Mouse (Mus musculus): Measurements from ENCODE around the gene Polr3a. TPM values are rescaled to one million over a fixed set of nuclear protein-coding genes. Genes with fewer than 3 reads are reported as not detected.

Gene Polr3a
- polyA plus RNA-seq, 1 experiment = 13.6 TPM

DNA sequence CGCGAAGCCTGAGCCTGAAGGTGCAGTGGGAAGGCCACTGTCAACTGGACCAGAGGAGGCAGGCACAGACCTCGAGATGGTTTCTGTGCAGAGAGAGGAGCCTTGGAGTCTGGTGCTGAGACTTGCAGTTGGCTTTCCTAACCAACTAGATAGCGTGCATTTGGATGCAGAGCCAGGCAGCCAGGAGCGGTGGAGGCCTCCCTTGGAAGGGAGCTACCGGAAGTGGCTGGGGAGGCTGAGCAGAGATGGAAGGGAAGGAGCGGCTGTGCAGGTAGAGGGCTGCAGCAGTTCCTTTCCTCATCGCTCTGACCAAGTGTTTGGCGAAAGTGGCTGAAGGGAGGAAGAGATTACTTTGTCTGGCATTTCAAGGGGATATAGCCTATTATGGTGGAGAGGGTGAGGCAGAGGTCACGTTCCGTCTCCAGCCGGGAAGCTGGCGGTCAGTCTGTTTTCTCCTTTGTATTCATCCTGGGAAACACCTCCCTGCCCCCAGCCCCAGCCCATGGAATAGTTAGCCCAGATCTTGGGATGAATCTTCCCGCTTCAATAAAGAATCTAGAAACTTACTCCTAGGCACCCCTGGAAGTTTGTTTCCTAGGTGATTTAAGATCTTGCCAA is 20.7 kb upstream of the Polr3a start:
- no peak for DNase-seq
- 38% methylated on average over 14 of the region's 14 CpGs for WGBS
- no peaks in the 10 kb centered on the region for H3K36me3 ChIP-seq (ENCODE audit: control insufficient read depth, insufficient read depth, low read length)
- no peaks in the 10 kb centered on the region; the same call in 1 of the 2 replicates for H3K4me1 ChIP-seq (replicated peaks; ENCODE audit: control insufficient read depth, insufficient read depth, low read length)
- H3K4me3 ChIP-seq (ENCODE audit: control insufficient read depth, insufficient read depth, low read length) = no peak overlapping the region
- TF ChIP-seq CTCF (IDR thresholded peaks at IDR 0.05; ENCODE audit: borderline replicate concordance, control insufficient read depth, extremely low read depth, insufficient read depth, low read length, poor library complexity) (no peak), POLR2A (IDR thresholded peaks at IDR 0.05; ENCODE audit: control insufficient read depth, extremely low read depth, insufficient read depth, low read length, poor library complexity) (no peak)
- no peak overlapping the region for H3K27ac ChIP-seq (ENCODE audit: control insufficient read depth, insufficient read depth, low read length)
- no peaks in the 10 kb centered on the region; the same call in 1 of the 2 replicates for H3K27me3 ChIP-seq (ENCODE audit: control insufficient read depth, insufficient read depth, low read length)

DNA sequence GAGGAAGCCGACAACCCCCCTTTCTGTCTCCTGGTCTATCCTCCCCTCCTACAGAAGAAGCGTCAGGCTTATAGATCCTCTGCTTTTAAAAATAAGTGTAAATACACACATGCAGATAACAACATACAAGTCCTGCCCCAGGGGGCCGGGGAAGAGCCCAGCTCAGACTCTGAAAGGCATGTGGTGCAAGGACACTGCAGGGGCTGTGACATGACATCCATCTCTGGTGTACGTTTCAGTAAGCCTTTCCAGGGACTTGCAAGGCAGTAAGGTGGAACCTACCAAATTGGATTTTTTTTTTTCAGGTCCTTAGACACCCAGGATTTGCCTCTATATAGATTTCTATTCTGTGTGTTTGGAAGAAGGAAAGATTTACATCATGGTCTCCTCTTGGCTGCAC is 14.4 kb upstream of the Polr3a start:
- no peak for TF ChIP-seq POLR2A (IDR thresholded peaks at IDR 0.05; ENCODE audit: control insufficient read depth, extremely low read depth, insufficient read depth, low read length, poor library complexity)
- TF ChIP-seq CTCF (IDR thresholded peaks at IDR 0.05; ENCODE audit: borderline replicate concordance, control insufficient read depth, extremely low read depth, insufficient read depth, low read length, poor library complexity) = no peak
- 92% methylated on average over 4 of the region's 4 CpGs for WGBS
- DNase-seq = no peak
- Histone ChIP-seq H3K36me3 (ENCODE audit: control insufficient read depth, insufficient read depth, low read length) (peaks cover 24% of the 10 kb centered on the region), H3K4me1 (replicated peaks; ENCODE audit: control insufficient read depth, insufficient read depth, low read length) (no peaks in the 10 kb centered on the region), H3K4me3 (ENCODE audit: control insufficient read depth, insufficient read depth, low read length) (no peak overlapping the region), H3K27ac (ENCODE audit: control insufficient read depth, insufficient read depth, low read length) (no peak overlapping the region), H3K27me3 (ENCODE audit: control insufficient read depth, insufficient read depth, low read length) (no peaks in the 10 kb centered on the region)

DNA sequence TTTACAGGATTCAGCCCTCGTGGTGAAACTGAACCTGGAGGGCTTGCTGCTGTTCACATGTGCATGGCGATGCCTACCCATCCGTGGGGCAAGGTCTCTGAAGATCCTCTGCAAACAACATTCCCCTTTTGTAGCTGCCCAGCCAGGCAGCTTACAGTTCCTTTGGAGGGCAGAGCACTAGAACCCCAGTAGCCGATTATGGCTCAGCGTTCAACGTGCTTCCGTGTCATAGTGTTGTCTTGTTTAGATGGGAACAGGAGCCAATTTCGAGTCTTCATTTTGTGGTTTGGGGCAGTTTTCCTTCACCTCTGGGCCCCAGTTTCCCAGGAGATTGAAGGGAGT is 14.0 kb upstream of the Polr3a start:
- 76% methylated on average over 8 of the region's 8 CpGs for WGBS
- TF ChIP-seq POLR2A (IDR thresholded peaks at IDR 0.05; ENCODE audit: control insufficient read depth, extremely low read depth, insufficient read depth, low read length, poor library complexity) (no peak), CTCF (IDR thresholded peaks at IDR 0.05; ENCODE audit: borderline replicate concordance, control insufficient read depth, extremely low read depth, insufficient read depth, low read length, poor library complexity) (no peak)
- Histone ChIP-seq H3K4me1 (replicated peaks; ENCODE audit: control insufficient read depth, insufficient read depth, low read length) (no peaks in the 10 kb centered on the region), H3K36me3 (ENCODE audit: control insufficient read depth, insufficient read depth, low read length) (peaks cover 28% of the 10 kb centered on the region), H3K27me3 (ENCODE audit: control insufficient read depth, insufficient read depth, low read length) (no peaks in the 10 kb centered on the region), H3K4me3 (ENCODE audit: control insufficient read depth, insufficient read depth, low read length) (no peak overlapping the region), H3K27ac (ENCODE audit: control insufficient read depth, insufficient read depth, low read length) (no peak overlapping the region)
- DNase-seq = no peak

DNA sequence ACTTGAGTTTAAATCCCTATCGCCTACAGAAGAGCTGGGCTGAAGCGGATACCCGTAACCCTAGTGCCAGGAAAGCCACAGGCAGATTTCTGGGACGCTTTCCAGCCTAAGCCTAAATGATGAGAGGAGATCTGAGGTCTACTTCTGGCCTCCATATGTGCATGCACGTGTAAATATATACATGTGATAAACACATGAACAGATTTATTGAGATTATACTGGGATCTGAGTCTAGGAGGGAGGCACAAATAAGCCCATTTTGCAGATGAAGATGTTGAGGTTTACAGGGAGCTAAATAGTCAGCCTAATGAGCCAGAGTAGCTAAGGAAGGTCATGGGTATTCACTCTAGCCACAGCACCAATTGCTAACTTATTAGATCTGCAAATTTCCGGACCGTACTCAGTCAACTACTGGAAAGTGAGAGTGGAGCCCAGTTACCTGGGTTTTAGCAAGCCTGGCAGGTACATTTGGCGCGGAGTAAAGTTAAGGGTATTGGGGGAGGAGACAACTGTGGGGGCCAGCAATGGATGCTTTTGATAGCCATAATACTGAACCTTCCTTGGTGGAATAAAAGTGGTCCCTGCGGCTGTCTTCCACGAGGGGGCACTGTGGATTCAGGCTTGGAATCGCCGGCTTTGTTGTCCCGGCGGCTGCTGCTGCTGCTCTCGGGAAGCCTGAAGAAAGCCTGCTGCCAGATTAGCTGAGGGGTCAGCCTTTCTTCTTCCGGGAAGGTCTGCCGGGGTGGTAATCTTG is 13.4 kb upstream of the Polr3a start:
- DNase-seq = peak; percentile 69
- no peak overlapping the region for H3K4me3 ChIP-seq (ENCODE audit: control insufficient read depth, insufficient read depth, low read length)
- TF ChIP-seq CTCF (IDR thresholded peaks at IDR 0.05; ENCODE audit: borderline replicate concordance, control insufficient read depth, extremely low read depth, insufficient read depth, low read length, poor library complexity) (peak; percentile 74; the same call in 1 of the 2 replicates), POLR2A (IDR thresholded peaks at IDR 0.05; ENCODE audit: control insufficient read depth, extremely low read depth, insufficient read depth, low read length, poor library complexity) (no peak)
- WGBS = 42% methylated on average over 18 of the region's 18 CpGs
- peaks cover 32% of the 10 kb centered on the region for H3K36me3 ChIP-seq (ENCODE audit: control insufficient read depth, insufficient read depth, low read length)
- no peak overlapping the region for H3K27ac ChIP-seq (ENCODE audit: control insufficient read depth, insufficient read depth, low read length)
- no peaks in the 10 kb centered on the region for H3K4me1 ChIP-seq (replicated peaks; ENCODE audit: control insufficient read depth, insufficient read depth, low read length)
- no peaks in the 10 kb centered on the region for H3K27me3 ChIP-seq (ENCODE audit: control insufficient read depth, insufficient read depth, low read length)

DNA sequence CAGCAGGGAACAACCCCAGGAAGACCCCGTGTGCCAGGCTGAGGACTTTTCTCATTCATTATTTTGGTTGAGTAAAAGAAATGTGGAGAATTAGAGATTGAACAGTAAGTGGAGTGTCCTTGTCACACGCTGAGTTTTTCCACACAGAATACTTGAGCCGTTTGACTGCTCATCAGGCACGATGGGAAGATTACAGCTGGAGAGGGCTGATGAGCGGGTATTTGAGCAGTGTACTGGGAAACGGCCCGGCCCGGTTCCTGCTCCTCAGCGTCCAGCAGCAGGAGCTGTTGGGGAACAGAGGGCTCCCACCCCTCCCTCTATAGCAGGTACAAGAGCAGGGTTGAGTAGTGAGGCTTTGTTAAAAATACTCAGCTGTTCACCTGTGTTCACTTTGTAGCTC is 12.6 kb upstream of the Polr3a start:
- Histone ChIP-seq H3K27ac (ENCODE audit: control insufficient read depth, insufficient read depth, low read length) (no peak overlapping the region), H3K36me3 (ENCODE audit: control insufficient read depth, insufficient read depth, low read length) (peaks cover 39% of the 10 kb centered on the region), H3K27me3 (ENCODE audit: control insufficient read depth, insufficient read depth, low read length) (no peaks in the 10 kb centered on the region), H3K4me3 (ENCODE audit: control insufficient read depth, insufficient read depth, low read length) (no peak overlapping the region), H3K4me1 (replicated peaks; ENCODE audit: control insufficient read depth, insufficient read depth, low read length) (no peaks in the 10 kb centered on the region)
- DNase-seq = no peak
- WGBS = 90% methylated on average over 9 of the region's 9 CpGs
- TF ChIP-seq POLR2A (IDR thresholded peaks at IDR 0.05; ENCODE audit: control insufficient read depth, extremely low read depth, insufficient read depth, low read length, poor library complexity) = no peak
- no peak for TF ChIP-seq CTCF (IDR thresholded peaks at IDR 0.05; ENCODE audit: borderline replicate concordance, control insufficient read depth, extremely low read depth, insufficient read depth, low read length, poor library complexity)

DNA sequence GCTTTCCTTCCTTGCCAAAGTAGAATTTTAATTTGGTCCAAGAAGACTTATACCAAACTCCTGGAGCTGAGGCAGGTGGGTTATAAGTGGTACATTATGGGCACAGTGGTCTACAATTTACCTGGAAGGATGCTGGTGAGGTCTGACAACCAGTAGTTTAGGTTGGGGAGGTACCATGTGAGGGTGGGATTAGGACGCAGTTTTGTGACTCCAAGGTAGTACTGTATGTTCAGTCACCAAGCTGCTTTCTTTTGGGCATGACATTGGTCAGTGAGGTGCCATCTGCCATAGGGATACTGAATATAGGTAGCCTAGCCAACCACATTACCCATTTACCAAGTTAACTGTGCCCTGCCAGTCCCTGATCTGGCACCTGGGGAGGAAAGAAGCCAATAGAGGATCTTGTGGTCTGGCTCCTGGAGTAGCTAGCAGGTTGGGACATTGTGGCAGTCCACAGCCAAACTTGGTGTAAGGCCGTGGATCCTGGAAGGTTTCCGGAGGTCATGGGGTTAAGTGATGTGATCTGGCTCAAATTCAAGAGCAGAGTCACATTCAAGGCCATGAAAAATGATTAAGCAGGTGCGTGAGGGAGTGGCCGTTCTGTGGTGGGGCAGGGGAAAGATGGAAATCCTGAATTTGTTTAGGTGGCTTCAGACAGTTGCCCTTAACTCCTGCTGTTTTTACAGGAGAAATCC is 11.8 kb upstream of the Polr3a start:
- DNase-seq = no peak
- H3K27ac ChIP-seq (ENCODE audit: control insufficient read depth, insufficient read depth, low read length) = no peak overlapping the region
- no peak for TF ChIP-seq POLR2A (IDR thresholded peaks at IDR 0.05; ENCODE audit: control insufficient read depth, extremely low read depth, insufficient read depth, low read length, poor library complexity)
- TF ChIP-seq CTCF (IDR thresholded peaks at IDR 0.05; ENCODE audit: borderline replicate concordance, control insufficient read depth, extremely low read depth, insufficient read depth, low read length, poor library complexity) = no peak
- no peaks in the 10 kb centered on the region for H3K4me1 ChIP-seq (replicated peaks; ENCODE audit: control insufficient read depth, insufficient read depth, low read length)
- H3K4me3 ChIP-seq (ENCODE audit: control insufficient read depth, insufficient read depth, low read length) = no peak overlapping the region
- H3K36me3 ChIP-seq (ENCODE audit: control insufficient read depth, insufficient read depth, low read length) = peaks cover 46% of the 10 kb centered on the region
- H3K27me3 ChIP-seq (ENCODE audit: control insufficient read depth, insufficient read depth, low read length) = no peaks in the 10 kb centered on the region
- 90% methylated on average over 5 of the region's 5 CpGs for whole genome bisulfite sequencing

Measured in thymus, adult 2 months (tissue).